Mouse (Mus musculus): Measurements from ENCODE around the gene Gsn. TPM values are rescaled to one million over a fixed set of nuclear protein-coding genes. Genes with fewer than 3 reads are reported as not detected.

Gsn gene
- polyA plus RNA-seq, 1 experiment from 2014 or later, result 139 TPM

DNA sequence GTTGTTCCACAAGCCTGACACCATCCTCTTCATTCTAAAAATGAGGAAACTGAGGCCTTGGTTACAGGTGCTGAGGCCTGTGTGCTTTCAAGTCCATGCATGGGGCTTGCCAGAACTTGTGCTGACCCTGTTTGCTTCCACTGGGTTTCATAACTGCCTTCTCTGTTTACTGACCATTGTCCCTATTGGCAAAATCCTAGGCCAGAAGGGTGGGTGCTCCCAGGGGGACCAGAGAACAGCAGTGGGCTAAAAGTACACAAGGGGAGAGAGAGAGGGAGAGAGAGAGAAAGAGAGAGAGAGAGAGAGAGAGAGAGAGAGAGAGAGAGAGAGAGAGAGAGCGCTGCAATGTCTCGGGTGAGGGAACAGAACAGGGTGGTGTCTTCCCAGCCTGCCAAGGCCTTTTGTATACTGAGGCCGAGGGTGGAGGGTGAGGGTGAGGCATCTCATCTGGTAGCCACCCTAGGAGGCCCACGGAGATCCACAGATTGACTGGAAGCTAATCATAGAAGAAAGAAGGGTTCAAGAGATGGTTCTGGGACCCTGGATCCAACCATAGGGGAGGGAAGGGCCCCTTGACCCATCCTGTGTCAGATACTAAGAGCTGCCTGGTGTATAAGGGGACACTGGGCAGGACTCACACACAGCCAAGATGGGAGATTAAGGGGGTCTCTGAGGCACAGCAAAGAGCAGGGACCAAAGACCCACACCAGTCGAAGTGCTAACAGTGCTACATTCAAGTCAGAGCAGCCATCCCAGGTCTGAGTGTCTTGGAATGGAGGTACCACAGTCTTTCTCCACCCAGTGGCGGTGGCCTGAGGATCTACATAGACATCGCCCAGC lies 22.4 kb downstream of the Gsn start:
- DNase-seq (ENCODE audit: low spot score), result no peak

DNA sequence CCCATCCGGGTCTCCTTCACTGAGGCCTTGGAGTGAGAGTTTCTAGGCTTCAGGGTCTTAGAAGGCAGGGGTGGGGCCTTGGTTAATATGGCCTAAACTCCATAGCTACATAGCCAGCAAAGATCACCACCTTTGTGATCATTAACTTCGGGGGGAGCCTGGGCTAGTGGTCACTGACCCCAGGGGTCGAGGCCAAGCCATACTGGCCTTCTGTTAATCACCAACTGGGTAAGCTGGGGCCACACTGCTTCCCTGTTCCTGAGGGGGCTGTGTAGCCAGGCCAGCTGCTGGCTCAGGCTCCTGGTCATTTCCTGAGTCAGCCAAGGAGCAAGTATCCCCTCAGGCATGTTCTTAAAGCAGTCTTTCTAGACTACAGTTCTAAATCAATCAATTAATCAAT lies 23.8 kb downstream of the Gsn start:
- no peak for DNase-seq (ENCODE audit: low spot score)

DNA sequence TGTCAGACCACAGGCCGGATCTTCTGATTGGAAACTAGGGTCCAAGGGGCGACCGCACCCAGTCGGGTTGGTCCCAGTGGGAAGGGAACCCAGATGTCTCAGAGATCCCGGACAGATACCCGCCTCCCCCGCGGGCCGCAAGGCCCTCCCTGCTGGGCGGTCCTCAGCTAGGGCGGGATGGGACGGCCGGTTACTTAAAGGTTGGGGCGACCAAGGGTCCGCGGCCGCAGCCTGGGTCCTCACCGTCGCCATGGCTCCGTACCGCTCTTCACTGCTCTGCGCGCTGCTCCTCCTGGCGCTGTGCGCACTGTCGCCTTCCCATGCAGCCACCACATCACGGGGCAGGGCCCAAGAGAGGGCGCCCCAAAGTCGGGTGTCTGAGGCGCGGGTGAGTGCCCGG lies 26.0 kb downstream of the Gsn start:
- DNase-seq (ENCODE audit: low spot score), result no peak

DNA sequence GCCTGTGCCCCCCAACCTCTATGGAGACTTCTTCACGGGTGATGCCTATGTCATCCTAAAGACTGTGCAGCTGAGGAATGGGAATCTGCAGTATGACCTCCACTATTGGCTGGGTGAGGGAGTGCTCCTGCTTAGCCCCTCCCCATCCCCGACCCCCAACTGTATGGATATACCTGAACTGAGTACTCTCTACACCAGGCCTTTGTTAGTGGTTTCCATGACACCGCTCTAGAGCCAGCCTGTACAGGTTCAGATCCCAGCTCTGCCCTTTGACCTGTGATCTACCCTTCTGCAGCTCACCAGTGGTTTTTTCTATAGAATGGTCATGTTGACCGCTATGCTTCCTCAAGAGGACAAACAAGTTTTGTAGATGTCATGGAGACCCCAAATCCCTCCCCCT lies 27.8 kb downstream of the Gsn start:
- no peak for DNase-seq (ENCODE audit: low spot score)

DNA sequence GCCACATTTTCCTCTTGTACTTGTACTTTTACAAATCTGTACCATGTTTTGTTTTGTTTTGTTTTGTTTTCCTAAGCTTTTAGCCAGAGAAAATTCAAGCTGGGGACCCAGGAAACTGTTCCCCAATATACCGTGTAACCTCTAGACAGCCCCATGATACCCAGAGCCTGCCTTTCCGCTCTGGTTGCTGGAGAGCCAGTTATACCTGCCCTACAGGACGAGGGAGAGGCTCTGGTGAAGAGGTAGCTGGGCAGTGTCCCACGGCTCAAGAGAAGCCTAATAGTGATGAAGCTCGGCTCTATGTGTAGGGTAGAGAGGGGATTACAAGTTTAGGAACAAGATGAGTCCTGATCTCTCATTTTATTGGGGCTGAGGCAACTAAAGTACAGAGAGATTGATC lies 29.0 kb downstream of the Gsn start:
- DNase-seq (ENCODE audit: low spot score), result no peak

DNA sequence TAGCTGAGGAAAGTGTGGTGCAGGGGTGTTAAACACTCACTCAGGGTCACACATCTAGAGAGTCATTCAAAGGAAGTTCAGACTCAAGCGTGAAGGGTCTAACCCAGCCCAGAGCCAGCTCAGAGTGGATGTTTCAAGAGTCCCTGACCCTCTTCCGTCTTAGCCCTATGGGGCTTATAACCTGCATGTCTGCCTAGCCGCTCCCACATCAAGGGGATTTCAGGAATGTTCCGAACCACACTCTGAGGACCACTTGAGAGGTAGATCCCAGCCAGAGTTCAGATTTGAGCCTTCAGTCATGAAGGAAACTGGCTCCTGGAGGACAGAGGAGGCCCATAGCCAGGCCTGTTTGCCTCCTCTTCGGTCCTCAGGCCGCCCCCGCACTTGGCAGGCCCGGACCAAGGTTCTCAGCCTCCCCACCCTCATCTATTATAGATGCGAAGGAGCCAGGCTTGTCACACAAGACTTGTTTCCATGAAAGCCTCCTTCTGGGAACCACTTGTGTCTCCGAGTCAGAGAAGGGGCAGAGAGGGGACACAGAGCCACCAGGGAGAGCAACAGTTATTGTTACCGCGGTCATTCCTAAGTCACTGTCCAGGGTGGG lies 30.9 kb downstream of the Gsn start:
- DNase-seq (ENCODE audit: low spot score), result no peak

DNA sequence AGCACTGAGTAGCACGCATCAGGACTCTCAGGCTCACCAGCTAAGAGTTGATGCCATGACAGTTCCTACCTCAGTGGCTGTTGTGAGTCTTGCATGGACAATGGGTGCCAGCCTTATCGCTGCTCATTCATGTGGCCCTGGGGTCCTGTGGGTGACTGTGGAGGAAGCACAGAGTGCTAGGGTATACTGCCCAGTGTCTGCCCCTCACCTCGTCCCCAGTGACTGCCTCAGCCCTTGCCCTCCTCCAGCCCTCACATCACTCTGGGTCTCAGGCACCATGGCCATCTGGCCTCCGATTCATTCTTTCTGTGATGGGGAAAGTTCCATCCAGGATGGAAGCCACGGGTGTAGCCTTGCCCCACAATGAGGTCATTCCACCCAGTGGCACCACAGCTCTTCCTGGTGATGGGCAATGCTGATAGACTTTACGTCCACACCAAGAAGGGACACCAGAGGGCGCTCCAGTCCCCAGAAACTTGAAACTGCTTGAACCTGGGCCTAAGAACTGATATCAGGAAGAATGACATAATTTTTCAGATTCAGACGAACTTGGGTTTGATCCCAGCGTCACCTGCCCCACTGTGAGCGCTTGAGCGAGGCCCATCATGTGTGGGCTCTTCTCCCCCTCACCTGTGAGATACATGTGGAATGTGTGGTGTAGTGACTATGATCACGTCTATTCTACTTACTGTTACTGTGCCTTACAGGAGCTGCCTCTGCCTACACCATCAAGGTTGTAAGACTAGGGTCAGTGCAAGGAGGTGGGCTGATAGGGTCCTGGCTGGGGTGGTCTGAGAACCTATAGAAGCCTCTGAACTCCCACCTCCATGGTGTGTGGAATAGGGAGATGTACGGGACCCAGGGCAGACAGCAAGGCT lies 32.8 kb downstream of the Gsn start:
- peak; percentile 79 for DNase-seq (ENCODE audit: low spot score)

DNA sequence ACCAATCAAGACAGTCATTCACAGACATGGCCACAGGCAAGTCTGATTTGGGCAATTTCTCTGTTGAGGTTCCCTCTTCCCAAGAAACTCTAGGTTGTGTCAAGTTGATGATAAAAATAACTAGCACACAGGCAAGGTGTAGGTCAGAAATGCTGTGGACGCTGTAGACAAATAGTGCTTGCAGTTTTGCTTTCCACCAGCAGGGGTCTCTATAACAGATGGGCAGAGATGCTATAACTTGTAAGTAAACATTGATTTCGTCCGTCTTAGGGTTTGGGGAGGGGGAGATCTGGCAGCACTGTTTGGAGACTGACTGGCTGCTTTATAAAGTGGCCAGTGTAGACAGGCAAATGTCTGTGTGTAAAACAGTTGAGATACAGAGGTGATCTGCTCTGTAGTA lies 35.7 kb downstream of the Gsn start:
- peak; percentile 61 for DNase-seq (ENCODE audit: low spot score)

DNA sequence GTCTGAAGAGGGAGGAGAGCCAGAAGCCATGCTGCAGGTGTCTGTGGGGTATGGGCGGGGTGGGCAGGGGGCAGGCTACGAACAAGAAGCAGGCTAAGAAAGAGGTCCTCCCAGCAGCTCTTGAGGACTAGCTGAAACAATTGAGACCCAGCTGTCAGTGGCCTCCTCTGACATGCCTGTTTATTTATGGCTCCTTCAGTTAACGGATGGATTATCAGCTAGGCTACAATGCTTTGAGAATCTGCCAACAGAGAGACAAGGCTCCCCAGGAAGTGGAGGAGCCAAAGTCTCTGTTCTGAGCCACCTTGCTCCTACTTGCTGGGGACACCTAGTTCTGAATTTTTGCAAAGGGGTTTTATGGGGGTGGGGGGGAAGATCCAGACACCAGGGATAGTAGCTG lies 36.5 kb downstream of the Gsn start:
- no peak for DNase-seq (ENCODE audit: low spot score)

DNA sequence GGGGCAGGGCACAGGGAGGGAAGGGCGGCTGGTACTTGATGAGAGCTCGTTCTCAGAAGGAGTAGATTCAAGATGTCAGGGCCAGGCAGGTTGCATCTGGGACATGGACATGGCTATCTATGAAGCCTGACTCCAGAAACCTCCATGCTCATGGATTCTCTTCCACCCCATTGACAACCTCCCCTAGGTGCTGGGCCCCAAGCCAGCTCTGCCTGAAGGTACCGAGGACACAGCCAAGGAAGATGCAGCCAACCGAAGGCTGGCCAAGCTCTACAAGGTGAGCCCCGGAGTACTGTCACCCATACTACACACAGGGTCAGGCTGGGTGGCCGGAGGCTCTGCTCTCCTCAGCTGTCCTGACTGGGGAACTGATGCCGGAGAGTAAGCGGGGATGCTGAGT lies 37.1 kb downstream of the Gsn start:
- DNase-seq (ENCODE audit: low spot score), result no peak

DNA sequence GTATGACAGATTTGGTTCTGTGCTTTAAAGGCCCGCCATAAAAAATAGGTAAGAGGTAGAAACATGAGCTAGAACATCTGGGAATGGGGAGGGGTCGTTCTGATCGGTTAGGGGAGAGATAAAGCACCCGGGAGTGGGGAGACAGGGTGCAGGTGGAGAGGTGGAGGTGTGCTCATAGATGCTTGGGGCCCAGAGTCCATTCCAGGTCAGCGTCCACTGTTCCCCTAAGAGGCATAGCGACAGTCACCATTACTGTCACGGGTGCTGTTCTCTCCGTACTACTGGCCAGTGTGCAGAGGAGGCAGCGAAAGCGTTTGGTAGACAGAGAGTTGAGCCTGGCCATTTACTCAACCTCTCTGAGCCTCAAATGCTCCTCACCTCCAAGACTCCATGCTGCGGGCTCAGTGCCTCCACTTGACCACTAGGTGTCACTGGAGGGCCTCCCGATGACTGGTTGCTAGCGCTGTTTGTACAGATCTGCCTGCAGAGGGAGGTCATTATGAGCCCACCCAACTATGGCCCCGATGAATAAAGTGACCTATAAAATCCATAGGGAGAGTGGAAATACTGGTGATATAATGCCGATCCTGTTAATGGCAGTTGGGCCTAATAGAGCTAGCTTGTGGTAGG lies 41.6 kb downstream of the Gsn start:
- DNase-seq (ENCODE audit: low spot score), result peak; percentile 85

DNA sequence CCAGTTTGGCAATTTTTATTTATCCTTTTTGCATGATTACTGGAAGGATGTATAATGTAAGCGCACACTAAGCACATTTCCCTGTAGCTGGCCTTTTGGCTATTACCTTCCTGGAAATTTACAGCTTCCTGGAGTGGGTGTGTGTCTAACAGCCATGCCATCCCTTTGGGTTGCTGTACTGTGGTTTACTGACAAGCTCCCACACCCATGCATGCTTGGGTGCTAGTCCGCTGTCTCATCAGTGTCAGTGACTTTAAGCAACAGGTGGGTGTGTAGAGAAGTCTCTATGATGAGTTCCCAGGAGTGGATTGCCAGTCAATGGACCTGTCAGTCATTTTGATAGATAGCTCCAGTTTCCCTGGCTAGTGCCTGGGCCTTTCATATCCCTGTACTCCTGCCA lies 43.3 kb downstream of the Gsn start:
- DNase-seq (ENCODE audit: low spot score), result no peak

DNA sequence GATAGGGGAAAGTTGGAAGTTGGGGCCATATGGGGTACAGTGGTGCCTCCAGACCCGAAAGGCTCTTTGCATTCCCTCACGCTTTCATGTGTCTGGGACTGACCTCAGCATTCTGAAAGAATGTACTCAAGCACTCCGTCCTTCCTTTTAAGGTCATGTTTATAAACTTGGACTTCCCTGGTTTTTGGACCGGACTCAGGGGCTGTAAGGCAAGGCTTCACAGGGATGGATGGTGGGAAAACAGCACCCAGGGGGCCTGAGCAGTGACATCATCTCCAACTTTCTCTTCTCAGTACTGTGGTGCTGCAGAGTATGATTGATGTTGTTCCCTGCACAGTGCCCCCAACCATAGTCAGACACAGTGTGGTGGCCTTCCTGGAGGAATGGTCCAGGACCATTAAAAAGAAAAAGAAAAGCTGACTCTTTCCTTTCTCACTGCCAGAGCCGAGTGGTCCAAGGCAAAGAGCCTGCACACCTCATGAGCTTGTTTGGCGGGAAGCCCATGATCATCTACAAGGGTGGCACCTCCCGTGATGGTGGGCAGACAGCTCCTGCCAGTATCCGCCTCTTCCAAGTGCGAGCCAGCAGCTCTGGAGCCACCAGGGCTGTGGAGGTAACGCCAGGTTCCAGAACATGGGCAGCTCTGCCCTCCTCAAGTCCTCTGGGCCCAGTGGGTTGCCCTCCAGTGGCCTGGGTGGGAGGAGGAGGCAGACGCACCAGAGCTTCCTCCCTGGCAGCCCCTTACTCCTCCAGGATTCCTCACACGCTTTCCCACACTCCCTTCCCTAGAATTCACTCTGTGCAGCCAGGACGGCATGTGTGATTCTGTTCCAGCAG lies 46.1 kb downstream of the Gsn start:
- DNase-seq (ENCODE audit: low spot score), result no peak

DNA sequence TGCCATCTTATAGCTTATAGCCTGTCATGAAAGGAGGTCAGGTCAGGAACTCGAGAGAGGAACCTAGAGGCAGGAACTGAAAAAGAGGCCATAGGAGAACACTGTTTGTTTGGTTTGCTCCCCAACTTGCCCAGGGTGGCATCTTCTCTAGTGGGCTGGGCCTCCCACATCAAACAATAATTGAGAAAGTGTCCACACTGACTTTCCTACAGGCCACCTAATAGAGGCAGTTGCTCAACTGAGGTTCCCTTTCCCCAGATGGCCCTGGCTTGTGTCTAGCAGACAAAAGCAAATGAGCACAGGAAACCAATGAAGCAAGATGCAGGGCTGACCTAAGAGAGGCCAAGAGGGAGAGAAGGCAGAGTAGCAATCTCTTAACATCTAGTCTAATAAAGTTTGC lies 52.0 kb downstream of the Gsn start:
- DNase-seq (ENCODE audit: low spot score), result no peak

DNA sequence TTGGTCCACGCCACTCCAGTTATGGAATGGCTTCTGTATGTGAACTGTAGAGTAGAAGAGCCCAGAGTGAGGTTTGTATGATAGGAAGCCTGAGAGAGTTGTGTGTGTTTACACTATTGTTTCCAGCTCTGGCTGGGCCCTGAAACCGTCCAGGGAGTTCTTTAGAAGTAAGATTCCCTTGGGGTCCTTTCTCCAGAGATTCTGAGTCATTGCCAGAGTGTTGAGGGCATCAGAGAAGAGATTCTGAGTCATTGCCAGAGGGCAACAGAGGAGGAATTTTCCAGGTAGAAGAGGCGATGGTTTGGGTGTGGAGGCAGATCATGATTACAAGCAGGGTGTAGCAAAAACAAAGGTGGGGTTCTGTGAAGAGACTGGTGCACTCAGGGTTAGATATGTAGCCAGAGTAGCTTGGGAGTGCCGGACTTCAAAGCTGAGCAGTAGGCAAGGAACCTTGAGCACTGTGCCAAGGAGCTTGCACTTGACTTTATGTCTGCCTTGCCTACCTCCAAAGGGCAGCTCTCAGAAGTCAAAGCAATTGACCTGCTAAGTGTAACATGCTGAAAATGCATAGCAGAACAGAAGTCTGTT lies 53.8 kb downstream of the Gsn start:
- no peak for DNase-seq (ENCODE audit: low spot score)

DNA sequence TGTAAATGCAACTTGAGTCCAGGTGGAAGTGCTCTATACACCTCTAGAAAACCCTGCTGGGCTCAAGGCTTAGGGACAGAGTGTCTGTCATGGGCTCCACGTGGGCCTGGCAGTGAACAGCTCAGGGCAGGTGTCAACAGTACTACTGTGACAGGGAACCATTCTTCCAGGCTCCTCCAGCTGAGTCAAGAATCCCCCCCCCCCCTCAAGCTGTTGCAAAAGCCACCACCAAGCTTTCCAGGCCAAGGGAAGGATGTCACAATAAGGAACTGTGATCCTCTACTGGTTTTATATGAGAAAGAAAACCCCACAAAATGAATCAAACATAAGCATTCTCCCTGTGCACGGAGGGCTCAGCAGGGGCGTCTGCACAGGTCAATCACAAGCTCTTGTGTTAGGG lies 58.1 kb downstream of the Gsn start:
- no peak for DNase-seq (ENCODE audit: low spot score)

DNA sequence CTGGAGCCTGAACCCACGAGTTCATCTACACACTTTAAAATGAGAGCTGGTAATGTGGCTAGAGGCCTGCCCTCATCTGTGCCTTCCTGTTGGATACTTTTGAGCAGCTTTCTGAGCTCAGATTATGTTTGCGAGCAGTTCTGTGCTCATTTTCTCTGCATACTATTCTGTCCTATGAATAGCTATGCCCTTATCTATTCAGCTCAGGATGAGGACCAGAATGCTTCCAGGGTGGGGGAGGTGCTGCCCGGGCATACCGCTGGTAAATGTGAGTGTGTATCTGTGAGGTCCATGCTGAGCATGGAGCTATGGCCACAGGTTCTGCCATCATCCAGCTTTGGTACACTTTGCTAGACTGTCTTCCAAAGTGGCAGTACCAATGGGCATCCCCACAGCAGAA lies 61.4 kb downstream of the Gsn start:
- DNase-seq (ENCODE audit: low spot score), result no peak

DNA sequence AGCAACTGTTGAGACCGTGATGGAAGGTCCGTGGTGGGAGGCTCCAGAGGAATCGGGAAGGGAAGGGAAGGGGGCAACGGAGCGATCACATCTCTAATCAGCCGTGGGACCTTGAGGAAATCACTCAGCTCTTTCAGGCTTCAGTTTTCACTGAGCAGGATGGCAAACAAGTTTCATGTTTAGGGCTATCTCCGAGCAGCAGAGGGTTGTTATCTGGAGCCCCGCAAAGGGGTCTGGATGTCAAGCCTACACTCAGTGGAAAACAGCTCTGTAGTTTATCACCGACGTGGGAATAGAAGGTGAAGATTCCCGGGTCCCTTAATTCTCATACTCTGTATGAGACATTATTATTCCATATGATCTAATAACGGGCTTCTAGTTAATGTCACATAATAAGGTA lies 62.2 kb downstream of the Gsn start:
- DNase-seq (ENCODE audit: low spot score), result no peak

DNA sequence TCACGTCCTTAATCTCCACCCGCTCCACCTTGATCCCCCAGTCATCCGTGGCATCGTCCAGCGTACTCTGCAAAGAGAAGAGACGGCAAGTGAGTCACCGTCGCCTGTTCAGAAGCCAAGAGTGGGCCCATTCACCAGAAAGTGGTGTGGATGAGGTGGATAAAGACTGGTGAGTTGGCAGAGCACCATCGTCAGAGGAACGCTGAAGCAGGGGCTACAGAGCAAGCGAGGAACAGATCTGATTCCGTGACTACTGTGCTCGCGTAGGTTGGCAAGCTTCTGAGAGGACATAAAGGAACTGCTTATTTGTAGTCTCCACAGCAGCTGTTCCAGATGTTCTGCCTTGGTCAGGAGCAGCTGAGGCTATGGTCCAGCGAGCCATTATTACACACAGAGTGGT lies 64.2 kb downstream of the Gsn start:
- no peak for DNase-seq (ENCODE audit: low spot score)

DNA sequence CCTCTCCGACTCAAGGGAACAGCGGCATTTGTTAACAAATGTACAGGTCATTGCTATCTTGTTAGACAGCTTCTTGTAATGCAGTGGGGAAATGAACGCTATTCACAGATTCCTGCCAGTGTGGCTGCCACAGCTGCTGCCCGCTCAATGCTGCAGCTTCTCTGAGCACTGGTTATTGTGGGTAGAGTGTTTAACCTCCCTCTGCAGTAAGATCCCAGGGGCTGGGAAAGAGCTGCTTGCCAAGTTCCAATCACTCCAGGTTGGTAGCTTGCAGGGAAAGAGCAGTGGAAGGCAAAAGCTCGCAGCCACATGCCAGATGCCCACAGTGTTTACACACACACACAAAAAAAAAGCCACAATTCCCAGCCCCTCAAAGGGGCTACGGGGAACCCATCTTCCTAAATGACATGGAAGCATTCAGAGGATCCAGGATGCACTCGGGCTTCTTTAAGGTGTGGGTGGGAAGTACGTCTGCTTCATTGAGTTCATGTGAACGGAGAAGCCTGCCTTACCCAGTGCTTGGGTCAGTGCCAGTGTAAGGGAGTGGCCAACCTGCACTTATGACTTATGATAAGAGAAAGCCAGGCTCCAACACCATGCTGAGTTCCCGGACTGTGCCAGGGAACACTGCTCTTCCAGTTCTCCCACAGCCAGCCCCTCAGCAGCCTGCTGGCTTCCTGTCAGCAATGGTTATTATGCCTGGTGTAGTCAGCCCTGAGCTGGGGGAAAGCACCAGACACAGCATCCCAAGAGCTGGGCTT lies 66.4 kb downstream of the Gsn start:
- DNase-seq (ENCODE audit: low spot score), result no peak

Measured in thymus, postnatal 0 days (tissue).